Mouse (Mus musculus): ENCODE data around the gene Mybph.

- TF ChIP-seq CTCF (IDR thresholded peaks at IDR 0.05; ENCODE audit: low read depth, low read length) (no peak), POLR2A (IDR thresholded peaks at IDR 0.05; ENCODE audit: extremely low read depth, insufficient read depth, low read length) (no peak)
Measured at GRCm38 (mm10) chr1:134210179-134210755, 17.0 kb downstream of the Mybph start.
